Mouse (Mus musculus) gastrocnemius, postnatal 10 days (tissue): Measurements from ENCODE around the gene 2310030G06Rik. TPM values are rescaled to one million over a fixed set of nuclear protein-coding genes. Genes with fewer than 3 reads are reported as not detected.

Experiments used
- DNase-seq: peaks from one replicate; pipeline ENCODE4 v3.0.0; 2021; ENCODE audit warnings: mixed read lengths
- total RNA-seq, 2 experiments: library from RNA; stranded (reverse); gene quantifications; 2 replicates each; pipeline ENCODE4 v1.2.3; 2021

Gene 2310030G06Rik
- total RNA-seq, 2 experiments from 2014 or later, result 1.8 to 2.2 TPM

DNA sequence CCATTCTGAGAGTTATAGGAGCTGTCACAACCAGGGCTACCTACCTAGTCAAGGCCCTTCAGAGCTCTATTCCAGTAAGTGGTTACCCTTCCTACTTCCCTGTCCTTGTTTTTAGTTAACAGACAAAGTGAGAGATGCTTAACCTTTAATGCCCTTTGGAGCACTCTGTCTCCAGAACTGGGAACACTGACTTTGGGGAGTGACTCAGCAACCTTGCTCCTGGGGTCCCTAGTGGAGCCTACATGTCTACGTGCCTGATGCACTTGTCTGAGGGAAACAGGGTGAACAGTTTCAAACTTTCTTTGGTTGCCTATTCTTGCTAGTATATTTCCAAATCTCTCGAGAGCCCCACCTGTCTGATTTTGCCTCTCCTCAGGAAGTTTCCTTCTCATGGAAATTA lies 3.6 kb downstream of the 2310030G06Rik start:
- DNase-seq, result no peak

DNA sequence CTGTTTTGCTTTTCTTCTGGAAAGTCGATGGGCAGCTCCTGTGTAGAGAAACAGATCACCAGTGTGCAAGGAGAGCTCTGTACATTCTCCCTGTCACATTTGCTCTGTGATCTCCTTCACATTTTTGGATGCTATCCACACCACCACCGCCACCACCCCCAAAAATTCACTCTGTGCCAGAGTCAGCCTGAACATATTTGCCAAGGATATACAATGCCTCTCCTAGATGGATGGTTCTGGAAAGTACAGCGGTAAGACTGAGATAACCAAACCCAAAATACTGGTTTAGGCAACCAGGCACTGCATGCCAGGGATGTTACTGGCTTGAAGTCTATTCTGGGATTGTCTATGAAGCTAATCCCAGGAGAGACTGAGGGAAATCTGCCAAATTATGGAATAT lies 4.1 kb downstream of the 2310030G06Rik start:
- DNase-seq, result no peak

DNA sequence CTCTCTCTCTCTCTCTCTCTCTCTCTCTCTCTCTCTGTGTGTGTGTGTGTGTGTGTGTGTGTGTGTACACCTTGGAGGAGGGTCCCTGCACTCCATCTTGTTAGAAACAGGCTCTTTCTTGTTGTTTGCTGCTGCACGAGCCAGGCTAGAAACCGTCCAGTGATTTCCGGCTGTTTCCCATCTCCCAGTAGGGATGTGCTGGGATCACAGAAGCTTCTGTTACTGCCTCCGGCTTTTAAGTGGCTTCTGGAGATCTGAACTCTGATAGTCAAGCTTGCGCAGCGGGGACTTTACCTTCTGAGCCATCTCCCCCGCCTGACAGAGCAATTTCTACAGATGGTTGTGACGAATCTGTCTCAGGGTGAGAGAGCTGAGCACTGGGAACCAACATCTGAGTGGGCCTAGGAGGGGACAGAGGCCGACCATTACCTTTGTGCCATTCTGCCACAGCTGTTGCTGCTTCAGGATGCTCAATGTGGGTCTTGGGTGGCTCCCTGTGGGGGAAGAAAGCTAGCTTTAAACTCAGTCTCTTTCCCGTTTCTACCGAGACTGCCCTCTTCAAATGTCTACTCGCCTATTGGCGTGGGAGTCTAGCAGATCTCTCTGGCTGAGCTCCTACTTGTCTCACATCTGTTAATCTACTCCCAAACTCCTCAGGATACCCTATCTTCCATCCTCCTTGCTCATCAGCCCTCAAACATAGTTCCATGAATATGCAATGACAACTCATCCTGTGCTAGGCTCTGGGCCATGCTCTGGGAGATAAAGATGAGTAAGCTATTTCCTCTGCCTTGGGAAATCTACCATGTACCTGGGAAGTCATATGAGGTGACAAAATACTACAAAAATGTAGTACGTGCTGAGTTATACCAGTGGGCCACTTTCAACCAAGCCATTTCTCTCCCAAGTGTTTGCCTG lies 5.2 kb downstream of the 2310030G06Rik start:
- DNase-seq, result no peak

DNA sequence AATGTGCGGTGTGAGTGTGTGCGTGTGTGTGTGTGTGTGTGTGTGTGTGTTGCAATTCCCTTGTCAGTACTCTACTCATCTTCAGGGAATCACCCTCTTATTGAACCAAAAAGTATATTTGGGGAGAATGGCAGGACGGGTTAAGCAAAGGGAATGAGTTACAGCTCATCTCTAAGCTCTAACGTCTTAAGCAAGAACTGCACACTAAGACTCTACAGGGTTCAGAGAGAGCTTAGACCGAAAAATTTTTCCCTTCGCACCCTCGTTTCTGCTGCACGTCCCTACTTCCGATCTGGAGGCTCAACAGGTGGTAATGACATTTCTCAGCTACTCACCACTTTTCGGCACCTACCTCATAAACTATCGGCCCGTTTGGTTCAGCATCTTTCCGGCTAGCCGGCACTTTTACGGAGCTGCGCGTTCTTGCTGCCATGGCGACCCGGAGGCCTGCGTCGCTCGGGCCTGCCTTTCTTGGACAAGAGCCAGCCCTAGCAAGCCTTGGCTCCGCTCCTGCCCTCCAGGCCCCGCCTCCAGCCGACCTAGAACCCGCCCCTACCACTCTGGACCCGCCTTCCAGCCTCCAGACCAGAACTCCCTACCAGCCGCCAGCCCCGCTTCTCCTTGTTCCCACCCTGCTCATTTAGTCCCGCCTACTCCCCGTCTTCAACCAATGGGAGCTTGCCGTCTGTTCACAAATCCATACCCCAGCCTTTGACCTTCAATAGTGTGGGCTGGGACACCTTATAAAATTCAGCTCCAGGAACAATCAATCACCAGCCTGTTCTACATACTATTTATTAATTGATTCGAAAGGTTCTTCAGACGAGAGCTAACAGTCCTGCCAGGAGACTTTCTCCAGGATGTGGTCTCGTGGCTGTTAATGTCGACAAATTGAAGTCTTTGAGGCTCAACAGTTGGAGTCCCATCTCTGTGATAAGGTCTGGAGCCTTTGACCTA lies 7.1 kb downstream of the 2310030G06Rik start, which contains the start of gene Dixdc1:
Gene Dixdc1, minus strand, starts transcription at position 604 of the 957 bp plus-strand sequence.
- peak; percentile 93 for DNase-seq

DNA sequence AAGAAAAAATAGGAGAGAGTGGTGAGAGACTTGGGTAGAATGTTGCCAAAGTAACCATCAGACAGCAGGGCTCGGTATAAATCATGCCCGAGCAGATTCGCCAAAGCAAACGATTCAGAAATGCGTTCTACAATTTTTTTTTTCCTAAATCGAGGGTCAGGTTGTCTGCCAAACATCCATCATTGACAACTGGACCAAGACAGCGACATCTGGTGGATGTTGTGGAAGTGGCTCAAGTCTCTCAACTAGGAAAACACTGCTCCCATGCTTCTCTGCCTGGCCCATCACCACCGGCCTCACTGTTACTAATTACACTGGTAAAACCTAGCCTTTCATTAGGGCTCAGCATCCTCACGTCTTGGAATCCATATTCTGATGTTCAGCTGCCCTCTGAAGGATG lies 11.3 kb downstream of the 2310030G06Rik start:
- DNase-seq, result peak; percentile 47

DNA sequence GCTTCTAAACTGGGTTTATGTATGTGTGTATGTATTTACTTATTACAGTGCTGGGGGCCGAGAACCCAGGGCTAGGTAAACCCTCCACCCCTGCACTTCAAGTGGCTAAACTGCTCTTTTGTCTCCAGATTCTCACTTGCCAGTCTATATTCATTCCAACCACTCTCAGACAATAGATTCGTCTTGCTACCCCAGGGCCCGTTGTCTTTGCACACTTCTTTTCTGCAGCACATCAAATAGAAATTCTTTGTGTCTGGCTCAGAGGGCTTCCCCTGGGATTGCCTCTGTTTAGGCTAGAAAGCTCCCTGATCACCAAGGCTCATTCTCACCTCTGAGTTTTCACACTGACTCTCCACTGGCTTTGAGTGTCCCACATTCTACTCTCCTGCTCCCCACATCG lies 13.8 kb downstream of the 2310030G06Rik start:
- no peak for DNase-seq

DNA sequence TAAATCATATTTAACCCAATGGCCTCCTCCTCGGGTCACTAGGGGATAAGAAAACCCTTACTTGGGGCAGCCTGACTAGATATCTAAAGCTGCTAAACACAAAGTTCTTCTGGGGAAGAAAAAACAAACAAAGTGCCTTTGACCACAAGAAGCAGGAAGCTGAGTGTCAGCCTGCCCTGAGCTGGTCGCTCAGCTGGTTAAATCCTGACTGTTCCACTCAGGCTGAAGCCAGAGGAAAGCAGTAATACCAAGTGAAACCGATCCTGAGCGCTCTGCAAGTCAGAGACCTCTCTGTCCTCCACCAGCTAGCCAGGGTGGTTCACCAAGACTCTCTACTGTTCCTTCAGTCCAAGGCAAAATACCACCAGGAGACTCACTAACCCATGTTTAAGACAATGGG lies 16.7 kb downstream of the 2310030G06Rik start:
- no peak for DNase-seq

DNA sequence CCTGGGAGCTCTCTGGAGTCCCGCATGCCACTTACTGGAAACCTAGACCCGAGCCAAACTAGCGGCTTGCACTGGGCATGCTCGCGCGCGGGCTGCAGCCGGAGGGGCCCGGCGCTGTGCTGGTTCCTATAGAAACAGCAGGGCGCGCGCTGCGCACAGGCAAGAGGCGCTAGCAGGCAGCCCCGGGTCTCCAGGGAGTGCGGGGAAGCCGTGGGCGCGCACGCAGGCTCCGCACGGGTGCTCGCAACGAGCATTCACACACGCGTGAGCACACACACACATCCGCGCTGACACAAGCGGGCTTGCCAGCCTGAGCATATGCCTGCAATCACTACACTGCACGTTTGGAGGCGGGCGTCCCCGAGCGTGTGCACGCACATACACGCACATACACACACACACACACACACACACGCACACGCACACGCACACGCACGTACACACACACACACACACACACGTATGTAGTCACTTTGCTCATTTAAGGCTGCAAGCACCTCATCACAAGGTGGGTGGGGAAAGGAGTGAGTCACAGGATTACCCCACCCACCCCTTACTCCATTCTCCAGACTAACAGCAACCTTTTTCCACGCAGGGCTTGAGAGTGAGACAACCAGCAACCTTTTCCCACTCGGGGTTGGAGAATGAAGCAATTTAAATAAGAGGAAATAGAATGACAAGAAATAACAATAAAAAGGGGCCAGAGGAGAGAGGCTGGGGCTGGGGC lies 18.2 kb downstream of the 2310030G06Rik start:
- peak; percentile 72 for DNase-seq

DNA sequence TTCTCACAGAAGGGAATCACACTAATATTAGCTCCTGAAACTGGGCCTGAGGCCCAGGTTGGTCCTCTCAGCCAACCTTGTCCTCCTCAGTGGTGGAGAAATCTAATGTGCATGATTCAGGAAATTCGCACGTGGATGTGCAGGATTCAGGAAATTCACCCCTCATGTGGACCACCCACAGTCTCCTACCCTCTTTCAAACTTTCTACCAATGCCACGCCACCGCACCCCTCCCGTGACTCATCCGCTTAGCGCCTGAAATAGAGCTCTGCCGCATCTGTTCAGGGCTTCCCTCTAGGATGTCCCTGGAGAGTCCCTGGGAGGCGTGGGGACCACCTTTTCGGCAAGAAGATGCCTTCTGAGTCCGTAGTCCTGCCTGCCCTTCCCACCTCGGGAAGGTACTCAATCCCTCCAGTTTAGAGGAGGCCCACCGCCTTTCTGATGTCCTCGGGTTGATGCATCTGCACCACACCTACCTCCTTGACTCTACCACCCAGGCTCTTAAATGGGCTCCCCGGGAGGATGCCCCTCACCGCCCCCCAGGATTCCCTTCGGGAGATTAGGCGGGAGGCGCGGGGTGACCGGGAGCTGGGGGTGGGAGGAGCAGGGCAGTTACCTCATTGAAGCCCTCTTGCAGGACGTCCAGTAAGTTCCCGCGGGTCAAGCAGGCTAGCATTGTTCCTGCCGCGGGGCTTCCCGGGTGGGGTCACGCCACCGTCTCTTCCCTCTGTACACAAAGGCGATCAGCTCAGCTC lies 19.0 kb downstream of the 2310030G06Rik start:
- peak; percentile 19 for DNase-seq

DNA sequence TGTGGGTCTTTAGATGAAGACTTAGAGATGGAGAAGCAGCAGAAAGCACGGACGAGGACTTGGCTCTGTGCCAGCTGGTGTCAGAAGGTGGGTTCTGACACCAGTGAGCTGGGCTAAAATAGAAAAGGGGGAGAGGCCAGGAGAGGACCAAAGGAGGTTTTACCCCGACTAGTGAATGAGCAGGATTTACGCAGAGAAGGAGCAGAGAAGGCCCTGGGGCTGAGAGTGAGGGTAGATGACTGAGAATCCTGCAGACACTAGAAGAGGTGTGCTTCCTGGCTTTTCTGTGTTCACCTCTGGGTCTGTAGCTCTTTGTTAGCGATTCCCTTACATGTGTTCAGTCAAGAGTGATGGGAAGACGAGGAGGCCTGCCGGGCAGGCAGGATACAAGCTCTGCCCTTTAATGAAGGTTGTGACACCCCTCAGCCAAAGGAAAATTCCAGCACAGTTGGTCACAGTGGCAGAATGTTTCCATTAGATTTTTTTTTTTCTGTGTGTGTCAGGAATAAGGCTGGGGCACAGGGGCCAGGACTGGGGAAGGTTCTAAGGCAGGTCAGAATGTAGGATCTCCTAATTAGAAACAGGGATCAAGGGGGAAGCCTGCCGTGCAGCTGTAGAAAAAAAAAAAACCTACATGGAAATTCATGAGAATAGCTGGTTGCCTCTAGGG lies 20.3 kb downstream of the 2310030G06Rik start:
- no peak for DNase-seq

DNA sequence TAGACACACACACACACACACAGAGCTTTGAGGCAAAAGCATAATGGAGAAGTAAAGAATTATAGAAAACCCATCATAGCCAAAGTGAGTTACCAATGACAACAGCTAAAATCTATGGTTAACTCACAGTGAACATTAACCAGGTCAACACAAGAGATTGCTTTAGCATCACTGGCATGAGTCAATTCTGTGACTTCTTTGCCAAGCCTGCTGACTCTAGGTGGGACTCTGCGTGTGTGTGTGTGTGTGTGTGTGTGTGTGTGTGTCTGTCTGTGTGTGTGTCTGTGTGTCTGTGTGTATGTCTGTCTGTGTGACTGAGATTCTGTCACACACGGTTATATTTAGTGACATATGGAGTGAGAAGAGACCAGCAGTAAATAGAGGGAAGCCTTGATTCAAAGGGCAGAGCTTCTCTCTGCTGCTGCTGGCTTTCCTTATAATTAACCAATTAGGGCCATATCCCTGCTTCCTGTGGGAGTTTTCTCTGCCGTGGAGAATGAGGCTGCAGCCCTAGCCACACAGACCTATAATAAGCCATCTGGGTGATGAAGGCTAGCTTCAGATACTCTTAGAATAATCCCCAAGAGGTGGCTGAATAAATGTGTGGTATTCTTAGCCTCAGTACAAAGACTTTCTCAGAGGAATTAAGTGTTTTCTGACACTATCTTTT lies 21.5 kb downstream of the 2310030G06Rik start:
- no peak for DNase-seq

DNA sequence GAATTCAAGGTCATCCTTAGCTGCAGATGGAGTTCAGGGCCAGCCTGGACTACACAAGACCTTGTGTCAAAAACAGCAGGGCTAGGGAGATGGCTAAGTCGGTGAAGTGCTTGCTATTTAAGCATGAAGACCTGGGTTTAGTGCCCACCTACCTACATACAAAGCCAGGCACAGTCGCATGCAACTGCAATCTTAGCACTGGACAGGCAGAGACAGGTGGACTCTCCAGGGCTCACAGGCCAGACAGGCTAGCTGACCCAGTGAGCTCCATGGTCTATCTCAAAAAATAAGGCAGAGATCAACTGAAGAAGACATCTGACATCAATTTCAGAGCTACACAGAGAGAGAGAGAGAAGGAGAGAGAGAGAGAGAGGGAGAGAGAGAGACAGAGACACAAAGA lies 22.2 kb downstream of the 2310030G06Rik start:
- no peak for DNase-seq

DNA sequence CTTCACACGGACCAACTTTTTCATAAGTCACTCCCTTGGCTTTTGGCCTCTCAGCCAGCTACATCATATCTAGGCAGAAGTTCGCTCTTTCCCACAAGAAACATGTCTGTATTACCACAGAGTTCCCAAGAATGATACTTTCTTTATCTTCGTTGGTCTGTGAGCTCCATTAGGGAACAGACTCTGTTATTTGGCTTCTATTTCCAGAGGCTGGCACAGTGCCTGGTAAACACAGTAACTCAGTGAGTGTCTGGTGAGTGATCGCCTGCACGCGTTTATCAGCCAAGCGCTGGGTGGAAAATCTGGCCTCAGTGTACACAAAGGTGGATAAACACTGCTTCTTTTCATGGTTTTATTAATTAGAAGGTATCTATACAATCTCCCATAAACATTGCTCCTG lies 22.9 kb downstream of the 2310030G06Rik start:
- peak; percentile 67 for DNase-seq

DNA sequence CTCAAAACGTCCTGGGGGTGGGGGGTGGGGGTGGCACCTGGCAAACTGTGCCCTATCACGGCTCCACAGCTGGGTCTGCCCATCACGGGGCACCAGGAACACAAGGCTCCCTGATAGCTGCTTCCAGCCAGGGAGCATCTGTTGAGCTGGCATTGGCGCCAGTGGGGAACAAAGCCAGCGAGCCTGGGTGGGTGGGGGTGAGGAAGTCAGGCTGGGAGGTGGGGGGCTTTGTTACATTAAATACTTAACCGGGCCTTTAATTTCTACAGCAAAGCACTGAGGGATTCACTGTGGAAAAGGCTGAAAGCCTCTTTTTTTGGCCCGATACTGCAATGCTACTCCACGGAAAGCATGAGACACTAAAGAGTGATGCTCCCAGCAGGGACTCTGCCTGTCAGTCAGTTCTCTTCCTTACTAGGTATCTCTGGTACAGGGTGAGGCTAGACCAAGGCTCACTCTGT lies 23.9 kb downstream of the 2310030G06Rik start:
- DNase-seq, result peak; percentile 48

DNA sequence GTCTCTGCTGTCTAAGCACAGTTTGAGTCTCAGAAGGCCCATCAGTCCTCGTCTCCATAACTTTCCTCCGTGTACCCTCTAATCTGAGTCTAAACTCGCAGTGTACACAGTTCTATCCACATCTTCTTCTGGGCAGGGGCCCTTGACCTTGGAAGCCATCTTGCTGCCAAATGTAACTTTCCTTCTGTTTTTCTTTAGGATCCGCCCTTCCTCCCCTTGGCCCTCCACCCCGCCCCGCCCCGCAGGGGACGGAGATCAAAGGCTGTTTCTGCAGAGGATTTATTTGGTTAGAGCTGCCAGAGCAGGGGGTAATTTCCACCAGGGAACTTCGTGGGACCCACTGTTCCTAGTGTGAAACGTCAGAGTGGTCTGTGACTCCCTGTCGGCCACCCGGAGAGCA lies 25.3 kb downstream of the 2310030G06Rik start:
- DNase-seq, result no peak

DNA sequence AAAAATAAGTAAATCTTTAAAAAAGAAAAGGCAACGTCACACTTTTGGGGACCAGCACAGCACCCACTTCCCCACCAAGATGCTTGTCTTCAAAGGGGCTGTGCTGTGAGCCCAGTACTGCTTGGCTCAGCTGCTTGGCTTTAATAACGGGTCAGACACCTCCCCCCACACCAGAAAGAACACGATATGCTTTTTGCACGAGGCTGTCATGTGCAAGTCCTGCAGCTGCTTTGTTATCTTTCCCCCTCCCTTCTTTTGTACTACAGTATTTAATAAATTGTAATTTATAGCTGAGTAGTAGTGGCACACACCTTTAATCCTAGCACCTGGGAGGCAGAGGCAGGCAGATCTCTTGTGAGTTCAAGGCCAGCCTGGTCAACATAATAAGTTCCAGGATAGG lies 27.5 kb downstream of the 2310030G06Rik start:
- DNase-seq, result no peak

DNA sequence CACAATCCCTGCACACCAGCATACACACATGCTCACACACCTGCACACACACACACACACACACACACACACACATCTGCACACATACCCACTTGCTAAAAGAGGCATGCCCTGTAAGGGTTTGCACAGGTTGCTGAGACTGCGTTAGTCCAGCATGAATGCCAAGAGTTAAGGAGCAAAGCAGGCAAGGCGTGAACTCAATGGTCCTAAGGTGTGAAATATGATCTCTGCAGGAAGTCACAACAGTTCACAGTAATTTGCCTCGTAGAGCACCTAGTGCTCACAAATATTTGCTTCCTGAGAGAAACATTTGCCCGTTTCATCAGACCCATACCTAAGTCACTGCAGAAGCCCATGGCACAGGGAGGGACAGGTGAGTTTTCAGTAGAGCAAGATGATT lies 32.1 kb downstream of the 2310030G06Rik start:
- DNase-seq, result no peak

DNA sequence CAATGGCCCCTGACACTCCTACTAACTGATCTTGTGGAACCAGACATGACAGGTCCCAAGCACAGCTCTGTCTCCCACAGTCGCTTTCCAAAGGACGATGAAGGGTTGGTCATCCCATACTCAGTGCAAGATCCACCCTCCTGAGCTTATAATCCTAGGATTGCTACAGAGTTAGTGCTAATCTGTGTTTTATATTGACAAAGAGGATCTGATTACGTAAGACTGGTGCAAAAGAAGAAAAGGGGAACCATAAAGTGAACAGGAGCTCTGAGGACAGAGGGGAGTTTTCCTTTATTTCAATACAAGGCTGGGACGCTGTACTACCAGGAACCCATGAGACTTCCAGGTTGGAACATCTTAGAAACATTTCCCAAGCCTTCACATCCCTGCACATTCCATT lies 35.0 kb downstream of the 2310030G06Rik start:
- no peak for DNase-seq

DNA sequence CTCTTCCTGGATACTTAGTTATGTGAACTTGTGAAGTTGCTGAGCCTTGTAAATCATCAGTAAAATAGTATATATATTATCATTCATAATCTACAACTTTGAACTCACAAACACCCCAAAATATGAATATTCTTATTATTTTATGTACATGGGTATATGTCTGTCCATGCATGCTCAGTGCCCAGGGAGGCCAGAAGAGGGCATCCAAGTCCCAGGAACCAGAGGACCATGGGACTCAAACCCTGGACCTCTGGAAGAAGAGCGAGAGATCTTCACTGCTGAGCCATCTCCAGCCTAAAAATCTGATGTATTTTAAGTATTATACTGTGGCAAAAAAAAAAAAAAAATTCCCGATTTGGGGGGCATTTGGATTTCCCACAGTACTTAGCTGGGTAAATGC lies 37.2 kb downstream of the 2310030G06Rik start:
- no peak for DNase-seq

DNA sequence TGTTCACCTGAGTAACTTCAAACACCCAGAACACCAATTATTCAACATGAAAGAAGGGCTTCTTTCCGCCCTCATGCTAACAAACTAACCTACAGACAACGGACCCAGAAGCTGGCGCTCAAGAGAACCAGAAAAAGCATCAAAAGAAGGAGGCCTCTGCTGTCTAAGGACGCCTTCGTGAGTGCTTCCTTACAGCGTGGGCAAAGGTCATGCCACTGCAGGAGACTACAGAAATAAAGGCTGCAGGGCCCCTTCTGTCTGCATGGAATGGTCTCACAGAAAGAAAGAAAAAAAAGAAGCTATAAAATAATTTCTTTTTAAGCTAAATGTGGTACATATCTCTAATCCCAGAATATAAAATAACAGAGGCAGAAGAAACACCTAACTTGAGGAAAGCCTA lies 41.4 kb downstream of the 2310030G06Rik start:
- DNase-seq, result no peak
